Mouse (Mus musculus) lung, postnatal 4 days (tissue): Measurements from ENCODE around the gene Kirrel3.

Experiments
- DNase-seq, 2 experiments: peaks; one replicate each; pipeline ENCODE4 v3.0.0; 2021

The Kirrel3 gene

DNA sequence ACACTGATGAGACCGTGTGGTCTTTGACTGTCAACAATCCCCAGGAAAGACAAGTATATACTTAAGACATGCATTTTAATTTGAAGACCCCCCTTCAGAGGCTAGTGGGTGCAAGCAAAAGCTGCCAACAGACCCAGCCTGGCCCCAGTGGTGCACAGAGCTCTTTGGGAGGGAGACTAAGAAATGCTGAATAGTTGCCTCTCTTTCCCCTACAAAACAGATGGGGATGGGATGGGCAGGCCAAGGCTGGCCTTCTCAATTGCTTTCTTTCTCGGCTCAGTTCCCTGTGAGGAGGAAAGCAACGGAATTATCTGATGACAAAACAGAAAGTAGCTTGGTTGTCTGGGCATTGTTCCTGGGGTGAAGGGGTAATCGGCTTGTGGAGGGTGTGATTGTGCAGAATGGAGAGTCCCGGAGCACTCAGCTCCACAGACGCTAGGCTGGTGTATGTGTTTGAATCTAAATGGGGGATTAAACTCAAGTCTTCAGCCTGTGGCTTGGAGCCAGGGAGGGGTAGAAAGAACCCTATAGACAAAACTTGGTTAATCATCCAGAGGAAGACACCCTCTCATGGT lies 268.9 kb downstream of the Kirrel3 start:
- no peak for DNase-seq

DNA sequence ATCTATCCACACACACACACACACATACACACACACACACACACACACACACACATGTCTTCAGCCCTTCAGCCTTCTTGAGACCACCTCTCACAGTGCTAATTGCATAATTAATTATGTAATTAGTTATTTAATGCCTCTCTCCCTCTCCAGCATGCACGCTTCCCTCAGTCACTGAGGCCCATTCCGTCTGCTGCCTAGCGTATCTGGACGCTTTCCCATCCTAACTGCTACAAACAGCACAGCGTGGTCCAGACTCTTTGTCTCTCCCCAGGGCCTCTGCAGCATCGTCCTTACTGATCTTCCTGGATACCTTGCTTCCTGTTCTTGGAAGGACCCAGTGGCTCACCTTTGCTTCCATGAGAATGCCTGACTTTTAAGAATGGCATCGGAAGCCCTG lies 270.4 kb downstream of the Kirrel3 start:
- no peak for DNase-seq

DNA sequence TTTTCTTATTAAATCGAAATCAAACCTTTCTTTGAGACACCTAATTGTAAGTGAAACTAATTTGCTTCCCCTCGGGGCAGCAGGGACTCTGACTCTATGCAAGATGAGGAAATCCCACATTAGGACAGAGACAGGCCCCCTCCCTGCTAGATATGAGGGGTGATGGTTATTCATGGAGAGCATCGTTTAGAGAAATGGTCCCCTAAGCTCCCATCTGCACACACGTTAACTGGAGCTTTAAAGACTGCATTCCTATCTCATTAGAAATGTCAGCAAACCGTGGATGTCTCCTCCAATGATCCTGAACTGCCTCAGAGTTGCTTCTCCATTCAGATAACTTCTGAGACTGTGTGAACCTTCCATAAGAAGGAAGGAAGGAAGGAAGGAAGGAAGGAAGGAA lies 273.2 kb downstream of the Kirrel3 start:
- no peak for DNase-seq

DNA sequence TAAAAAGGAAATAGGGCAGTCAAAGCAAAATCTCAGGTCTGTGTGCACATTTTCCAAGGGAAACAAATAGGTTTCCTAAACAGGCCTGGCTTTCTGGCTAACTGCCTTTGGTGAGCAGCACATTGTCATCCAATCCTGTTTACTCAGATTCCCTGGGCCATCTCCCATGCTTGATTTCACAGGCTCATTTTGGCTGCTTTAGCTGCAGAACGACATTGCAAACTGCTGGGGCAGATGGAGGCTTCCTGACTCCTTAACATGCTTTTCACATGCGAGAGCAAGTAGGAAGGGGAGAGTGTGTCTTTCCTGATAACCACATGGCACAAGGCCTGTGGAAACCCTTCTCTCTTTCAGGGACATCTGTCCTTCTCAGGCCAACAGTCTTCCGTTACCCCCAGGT lies 274.8 kb downstream of the Kirrel3 start:
- no peak for DNase-seq

DNA sequence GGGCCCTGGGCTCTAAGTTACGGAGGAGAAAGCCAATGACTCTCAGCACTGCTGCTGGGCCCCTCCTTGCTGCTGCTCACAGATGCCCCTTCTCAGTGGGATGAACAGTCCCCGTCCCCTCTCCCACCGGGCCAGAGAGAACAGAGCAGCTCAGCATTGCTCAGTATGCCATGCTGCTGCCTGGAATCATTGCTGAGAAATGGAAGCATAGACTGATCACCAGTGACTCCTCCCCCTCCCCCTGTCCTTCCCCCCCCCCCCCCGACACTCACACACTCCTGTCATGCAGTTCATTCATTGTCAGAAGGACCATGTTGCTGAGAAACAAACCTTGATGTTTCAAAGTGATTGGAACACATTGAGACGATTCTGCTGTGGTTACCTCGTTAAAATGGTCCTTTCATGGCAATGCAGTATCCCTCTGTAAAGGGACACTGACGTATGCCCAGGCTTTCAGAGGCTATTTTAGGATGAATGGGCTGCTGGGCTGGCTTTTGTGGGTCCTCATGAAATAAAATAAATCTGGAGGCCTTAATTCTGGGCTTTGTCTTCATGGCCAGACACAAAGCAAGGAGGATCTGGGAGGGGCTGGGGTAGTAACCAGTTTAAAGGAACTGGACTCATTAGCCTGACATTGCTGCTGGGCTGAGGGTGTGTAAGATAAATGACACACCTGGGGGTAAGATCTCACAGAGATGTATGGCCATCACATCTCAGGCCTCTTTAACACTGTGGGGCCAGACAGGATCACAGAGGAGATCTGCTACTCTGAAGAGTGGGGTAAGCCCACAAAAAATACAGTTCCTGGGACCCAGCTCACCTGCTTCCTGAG lies 281.3 kb downstream of the Kirrel3 start:
- no peak for DNase-seq

DNA sequence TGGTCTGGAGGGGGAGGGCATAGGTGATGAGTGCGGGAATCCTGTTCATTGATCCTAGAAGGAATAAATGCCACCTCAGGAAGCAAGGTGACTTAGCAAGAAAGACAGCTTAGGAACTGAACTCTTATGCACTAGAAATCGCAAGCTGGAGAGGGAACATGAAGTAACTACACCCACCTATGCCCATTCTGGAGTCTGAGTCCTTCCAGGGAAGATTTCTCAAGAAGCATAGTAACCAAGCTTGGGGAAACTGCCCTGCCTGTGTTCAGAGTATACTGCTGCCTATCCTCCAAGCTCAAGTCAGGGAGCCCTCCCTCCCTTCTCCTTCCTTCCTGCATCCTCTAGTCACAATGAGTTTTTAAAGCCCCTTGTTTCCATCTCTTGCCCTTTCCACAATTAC lies 283.3 kb downstream of the Kirrel3 start:
- DNase-seq, result no peak

DNA sequence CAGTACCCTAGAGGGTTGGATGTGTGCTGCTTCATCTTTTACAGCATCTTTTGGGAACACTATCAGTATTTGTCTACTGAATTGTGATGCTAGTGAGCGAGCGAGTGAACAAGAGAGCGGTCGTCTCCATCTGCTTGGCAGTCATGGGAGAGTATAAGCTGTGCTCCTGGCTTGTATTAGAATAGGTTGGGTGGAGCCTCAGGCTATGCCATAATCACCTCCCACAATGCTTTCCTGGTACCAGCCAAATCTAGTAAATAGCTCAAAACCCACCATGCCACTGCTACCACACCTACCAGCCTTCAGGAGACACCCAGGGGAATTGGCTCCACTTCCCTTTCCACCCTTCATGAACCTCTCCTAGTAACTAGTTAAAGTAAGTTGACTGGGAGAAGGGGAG lies 285.3 kb downstream of the Kirrel3 start:
- DNase-seq, result no peak

DNA sequence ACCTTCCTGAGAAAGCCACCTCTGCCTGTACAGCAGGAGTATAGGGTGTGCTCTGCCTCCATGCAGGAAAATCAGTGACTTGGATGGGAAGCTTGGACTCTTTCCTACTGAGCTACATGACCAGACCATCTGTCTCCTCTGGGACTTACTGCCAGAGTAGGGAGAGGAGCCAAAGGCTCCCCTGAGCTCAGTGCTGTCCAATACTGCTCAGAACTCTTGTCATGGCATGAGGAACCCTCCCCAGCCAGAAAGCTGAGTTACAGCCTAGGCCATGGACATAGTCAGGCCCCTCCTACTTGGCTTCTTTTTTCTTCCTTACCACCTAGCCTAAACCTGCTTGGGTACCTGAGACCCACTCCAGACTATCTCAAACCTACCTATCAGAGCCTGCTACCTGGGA lies 285.7 kb downstream of the Kirrel3 start:
- no peak for DNase-seq

DNA sequence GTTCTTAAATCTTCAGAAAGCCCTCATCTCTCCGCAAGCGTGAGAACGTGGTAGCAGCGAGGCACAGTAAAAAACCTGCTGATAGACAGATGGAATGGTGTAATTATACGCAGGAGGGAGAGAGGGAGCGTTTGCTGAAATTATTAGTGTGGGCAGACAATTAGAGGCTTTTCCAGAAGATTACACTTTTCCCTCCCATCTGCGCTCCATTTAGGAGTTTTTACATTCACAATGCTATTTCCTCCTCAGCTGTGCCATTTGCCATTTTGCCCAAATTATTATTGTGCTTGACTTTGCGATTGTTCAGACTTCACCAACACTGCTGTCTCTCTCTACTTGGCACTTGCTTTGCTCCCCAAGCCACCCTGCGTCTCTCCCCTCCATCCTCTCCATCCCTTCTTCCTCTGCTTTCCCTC lies 286.3 kb downstream of the Kirrel3 start:
- no peak for DNase-seq

DNA sequence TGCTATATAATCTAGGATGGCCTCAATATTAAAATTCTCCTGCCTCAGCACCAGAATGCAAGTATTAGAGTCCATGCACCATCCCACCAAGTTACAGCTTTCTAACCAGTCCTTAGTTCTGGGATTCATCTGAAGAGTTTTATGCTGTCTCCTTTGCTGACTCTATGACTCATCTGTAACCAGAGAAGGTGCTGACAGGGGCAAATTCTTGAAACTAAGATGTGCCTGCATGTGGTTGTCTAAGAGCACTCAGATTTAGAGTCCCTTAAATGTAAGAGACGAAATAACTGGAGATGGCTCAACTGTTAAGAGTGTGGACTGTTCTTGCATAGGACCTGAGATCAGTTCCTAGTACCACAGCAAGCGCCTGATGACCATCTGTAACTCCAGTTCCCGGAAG lies 295.7 kb downstream of the Kirrel3 start:
- no peak for DNase-seq

DNA sequence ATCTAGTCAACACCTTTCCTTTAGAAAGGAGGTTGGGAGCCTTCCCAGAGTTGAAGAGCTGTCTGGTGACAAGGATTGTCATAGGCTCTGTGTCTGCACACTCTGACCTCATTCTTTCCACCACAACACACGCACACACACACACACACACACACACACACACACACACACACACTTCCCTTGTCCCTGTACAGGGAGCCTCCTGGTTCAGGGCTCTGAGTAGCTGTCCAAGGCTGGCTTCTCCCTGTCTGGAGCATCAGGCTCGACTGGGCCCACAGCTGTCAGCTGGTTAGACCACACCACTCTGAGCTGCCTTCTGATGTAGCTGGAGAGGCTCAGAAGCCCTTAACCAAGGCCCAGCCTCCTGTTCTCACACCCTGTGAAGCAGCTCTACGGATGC lies 302.2 kb downstream of the Kirrel3 start:
- no peak for DNase-seq

DNA sequence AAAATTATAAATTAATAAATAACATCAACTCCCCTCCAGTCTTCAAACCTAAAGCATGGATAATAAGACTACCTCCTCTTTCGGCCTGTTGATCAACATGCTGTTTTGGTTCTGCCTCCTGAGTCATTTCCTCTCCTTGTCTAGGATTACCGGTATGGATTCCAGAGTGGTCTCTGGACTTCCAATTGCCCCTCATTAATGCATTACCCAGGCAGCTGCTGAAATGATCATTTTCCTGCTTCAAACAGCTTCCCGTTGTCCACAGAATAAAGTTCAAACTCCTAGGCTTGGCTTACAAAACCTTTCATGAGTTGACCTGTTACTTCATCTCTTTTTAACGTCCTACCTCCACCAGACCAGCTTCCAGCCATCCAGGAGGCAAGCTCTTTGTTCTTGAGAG lies 309.5 kb downstream of the Kirrel3 start:
- DNase-seq, result no peak

DNA sequence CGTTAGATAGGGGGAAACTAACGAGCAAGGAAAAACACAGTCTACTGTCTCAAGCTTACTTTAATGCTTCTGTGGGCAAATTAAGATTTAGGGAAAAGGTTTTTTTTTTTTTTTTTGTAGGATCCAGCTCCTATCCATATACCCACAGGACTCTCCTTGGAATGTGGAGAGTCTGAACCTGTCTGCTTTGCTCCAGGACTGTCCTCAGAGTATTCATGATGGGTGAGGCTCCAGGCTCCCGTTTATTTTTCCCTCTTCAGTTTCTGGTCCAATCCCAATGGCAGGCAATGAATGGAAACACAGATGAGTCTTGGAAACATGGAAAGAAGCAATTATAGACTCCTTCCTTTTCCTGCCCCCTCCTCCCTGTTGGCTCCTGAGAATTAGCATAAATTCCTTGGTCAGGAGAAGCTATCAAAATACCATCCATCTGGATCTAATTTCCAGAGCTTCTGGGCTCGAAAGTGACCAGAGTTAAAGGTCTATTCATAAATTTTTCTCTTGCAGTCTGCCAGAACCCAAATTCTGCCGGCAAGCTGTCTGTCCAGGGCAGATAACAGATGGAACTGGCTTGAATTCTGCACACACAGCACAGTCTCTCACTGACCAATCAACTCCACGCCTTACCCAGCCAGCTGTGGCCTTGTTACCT lies 312.1 kb downstream of the Kirrel3 start:
- no peak for DNase-seq

DNA sequence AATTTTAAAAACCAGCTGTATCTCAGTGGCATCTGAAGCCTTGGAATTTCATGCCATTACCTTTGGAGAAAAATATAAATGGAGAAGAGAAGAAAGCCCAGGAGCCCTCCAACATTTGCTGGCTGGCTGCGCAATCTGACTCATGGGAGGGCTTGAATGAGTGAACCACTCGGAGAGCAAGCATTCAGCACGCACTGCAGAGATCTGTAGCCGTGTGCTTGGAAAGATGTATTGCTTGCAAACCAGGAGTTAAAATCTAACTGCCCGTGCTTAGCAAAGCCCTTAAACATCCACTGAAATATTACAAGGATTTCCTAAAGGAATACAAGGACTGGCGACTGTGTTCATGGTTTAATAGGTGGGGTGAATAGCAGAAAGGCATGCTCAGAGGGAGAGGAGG lies 316.0 kb downstream of the Kirrel3 start:
- no peak for DNase-seq

DNA sequence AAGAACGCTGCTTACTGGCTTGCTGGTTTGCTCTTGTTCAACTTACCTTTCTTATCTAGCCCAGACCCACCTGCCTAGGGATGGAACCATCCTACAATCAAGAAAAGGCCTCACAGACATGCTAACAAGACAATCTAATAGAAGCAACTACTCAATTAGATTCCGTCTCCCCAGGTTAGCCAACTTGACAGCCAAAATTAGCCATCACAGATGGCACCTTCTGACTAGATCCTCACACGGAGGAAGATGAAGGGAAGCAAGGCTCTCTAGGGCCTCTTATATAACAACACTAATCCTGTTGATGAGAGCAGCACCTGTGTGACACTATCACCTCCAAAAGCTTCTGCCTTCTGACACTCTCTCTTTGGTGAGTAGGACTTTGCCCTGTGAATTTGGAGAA lies 321.2 kb downstream of the Kirrel3 start:
- DNase-seq, result no peak

DNA sequence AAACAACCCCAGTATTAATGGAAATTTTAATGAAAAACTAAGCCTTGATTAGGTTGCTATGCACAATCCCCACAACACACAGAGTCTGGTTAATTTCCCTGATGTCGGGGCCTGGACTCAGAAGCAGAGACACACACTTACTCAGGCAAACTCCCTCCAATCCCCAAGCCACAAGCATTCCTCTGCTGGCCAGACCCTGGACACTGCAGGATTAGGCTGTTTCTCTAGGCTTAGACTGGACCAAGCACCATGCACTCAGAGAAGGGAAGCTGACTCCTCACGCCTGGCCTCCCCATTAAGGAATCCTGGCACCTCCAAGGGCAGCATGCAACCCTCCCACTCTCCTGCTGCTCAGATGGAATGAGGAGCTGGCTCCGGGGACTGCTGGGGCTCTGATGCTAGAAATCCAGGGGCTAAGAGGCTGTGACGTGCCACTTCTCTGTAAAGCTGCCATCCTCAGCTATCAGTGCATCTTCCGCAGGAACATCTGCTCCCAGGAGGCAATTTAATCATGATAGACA lies 324.4 kb downstream of the Kirrel3 start:
- no peak for DNase-seq

DNA sequence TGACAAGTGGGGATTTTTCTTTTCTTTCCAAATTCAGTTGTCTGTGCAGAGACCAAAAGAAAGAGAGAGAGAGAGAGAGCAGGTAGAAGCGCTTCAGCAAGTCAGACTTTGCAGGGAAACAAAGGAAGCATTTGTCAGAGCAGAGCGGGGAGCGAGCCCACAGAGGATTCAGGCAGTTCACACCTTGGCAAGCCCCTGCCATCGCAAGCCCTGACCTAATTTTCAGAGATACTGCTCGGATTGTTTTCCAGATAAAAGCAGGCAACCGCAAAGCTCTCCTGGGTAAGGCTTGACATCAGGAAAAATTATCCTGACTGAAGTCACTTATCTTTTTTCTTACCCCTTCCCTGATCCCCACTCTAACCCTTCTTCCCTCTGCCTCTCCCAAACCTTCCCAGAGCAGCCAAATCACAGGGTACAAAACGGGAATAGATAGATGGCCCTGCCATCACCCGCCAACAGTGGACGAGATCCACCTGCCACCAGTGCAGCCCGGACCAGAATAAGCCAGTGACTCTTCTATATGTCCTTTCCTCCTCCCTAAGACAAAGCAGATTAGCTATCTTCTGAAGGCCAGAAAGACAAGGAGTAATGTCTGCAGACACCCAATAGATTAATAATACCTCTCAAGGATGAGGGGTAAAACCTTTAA lies 332.8 kb downstream of the Kirrel3 start:
- DNase-seq, result no peak

DNA sequence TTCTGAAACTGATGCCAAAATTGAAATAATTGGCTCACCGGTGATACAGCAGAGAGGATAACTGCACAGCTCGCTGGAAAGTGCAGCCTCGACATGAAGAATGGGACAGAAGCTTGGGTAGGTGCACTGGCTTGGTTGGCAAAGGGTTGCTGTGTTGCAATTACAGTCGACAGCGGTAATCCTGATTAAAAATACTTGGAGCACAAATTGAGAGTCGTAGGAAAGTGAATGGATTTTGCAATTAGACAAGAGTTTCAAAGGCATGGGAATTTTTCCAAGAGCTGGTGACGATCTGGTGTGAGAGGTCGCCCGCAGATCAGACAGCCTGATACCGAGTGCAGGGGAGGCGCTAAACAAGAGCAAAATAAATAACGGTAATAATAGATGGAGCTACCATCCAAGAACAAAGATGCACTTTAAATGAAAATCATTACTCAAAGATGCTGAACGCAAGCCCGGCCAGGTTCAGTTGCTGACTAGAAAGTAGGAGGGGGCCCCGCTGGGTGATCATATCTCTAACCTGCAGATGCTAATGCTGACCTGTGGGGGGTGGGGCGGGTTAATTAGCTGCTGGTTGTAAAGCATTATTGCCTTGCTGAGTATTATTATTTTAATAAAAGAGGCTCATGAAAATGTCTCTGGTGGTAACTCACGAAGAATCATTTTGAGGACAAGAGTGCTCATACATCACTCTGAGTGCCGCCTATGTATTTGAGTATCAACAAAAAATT lies 338.8 kb downstream of the Kirrel3 start:
- DNase-seq, result no peak

DNA sequence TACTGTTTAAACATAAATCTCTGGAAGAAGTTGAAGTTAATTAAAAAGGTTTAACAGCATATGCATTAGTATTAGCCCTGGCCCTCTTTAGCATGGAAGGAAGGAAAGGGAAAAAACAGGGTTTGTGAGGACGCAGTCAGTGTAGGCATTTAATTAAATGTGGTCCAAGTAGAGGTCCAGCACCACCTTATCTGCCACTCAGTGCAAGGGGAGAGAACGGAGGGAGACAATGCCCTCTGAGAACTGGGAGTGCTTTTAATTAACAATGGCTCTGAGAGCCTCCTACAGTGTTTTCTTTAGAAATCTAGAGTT lies 339.4 kb downstream of the Kirrel3 start:
- DNase-seq, result no peak

DNA sequence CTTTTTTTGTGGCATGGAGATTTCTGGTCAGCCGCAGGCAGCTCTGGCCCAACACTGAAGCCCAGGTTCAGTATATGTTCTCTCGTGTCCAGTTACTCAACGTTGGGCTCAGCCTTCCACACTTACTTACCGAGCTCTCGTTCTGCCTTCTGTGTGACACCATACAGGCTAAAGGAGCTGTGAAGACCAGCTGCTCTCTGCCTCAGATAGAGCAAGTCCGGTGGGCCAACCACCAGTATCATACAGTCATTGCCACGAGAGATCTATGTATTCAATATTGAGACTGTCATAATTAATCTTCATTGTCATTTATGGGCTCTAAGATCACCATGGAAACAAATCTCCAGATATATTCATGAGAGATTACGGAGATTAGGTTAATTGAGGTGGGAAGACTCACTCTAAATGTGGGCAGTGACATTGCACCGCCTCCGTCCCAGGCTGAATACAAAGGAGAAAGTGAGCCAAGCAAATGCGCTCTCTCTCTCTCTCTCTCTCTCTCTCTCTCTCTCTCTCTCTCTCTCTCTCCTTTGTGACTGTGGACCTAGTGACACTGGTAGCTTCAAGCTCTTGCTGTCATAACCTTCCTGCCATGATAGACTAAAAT lies 339.8 kb downstream of the Kirrel3 start:
- no peak for DNase-seq

DNA sequence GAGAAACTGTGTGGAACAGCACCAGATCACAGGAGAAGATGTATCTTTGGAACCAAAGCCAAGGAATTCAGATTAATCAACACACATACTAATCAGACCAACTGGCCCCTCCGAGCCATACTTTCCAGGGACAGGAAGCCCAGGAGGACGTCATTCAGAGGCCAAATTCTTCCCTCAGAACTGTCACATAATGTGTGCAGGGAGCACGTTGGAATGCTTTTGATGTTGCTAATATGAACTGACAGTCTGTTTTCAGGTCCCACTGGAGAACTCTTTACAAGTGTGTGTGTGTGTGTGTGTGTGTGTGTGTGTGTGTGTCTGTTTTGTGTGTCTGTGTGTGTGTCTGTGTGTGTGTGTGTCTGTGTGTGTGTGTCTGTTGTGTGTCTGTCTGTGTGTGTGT lies 345.0 kb downstream of the Kirrel3 start:
- DNase-seq, result no peak

DNA sequence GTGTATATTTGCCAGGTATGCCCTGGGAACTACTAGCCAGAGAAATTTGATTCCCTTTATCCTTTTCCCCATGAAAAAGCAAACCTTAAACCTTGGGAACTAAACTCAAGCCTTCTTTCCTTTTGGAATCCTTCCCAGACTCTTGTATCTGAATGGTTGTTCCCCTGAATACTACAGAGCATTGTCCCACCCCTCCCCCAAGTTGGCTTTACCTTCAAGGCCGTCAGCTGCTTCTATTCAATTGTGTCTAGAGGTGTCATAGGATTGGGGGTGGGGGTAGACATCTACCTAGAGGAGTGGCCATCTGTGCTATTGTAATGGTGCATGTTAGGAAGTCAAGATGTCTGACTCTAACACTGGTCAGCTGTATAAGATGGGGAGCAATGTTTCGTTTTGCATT lies 351.1 kb downstream of the Kirrel3 start:
- no peak for DNase-seq
